Mouse (Mus musculus) neutrophil, adult 59 days (primary cell): ENCODE data around the gene Nudt19. TPM values are rescaled to one million over a fixed set of nuclear protein-coding genes. Genes with fewer than 3 reads are reported as not detected.

Experiments
- total RNA-seq, 2 experiments: library from RNA; stranded (reverse); gene quantifications; 1 replicate in 1 of 2; 2 replicates in 1 of 2; pipeline ENCODE4 v1.2.4; 2023

Gene Nudt19
- total RNA-seq = 10 to 100 TPM; 11.4 to 15.4 TPM

DNA sequence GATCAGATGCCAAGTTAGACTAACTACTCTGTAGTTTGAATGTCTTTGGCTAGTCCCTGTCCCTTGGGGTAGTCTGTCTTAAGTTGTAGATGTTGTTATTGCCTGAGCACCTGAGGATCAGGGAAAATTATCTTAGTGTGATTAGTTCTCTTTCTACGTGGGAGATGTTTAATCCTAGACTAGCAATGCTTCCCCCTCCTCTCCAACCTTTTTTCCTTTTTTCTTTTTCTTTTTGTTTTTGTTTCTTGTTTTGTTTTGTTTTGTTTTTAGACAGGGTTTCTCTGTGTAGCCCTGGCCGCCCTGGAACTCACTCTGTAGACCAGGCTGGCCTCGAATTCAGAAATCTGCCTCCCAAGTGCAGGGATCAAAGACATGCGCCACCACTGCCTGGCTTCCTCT lies at the start of gene Nudt19:
TSS of gene Nudt19 (minus strand) at position 100 of the 399 bp plus-strand sequence.

DNA sequence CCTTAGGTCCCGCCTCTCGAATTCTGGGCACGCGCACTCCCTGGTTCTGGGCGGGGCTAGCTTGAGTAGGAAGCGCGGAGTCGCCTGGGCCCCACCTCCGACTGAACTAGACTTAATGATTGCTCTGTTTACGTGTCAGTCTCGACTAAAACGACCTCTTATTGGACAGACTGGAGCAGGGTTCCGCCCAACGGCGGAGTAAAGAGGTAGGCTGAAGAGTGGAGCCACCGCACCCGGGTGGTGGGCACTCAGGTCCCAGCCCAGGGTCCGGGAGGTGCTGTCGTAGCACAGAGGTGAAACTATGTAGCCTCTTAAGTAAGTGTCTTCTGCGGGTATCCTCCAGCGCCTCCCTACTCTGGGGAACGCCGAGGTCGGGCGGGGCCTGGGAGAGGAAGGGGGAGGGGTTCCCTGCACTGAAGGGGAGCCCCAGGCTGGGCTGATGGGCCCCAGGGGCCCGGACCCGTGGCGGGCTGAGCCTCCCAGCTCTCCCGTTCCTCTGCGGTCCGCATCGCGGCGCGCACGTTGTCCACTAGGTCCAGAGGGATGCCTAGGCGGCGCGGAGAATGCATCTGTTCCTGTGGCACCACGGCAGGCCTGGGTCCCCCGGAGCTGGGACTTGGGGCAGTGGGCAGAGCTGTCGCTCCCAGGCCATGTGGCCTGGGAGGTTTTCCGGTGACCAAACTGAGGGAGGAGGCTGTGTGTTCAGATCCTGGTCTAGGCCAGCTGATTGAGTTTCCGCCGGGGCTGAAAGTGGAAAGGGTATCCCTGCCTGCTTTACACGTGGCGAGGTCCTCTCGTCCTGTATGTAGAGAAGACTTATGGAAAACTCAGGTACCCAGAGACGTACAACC lies 30.2 kb upstream of the Nudt19 start, which contains the start of gene Ankrd27:
TSS of gene Ankrd27 (plus strand) at position 190 of the 851 bp plus-strand sequence.

GRCm38 (mm10) chr7:35585191-35586054 lies 29.3 kb upstream of the Nudt19 start, which contains the start of gene Rgs9bp:
Gene Rgs9bp, minus strand, starts transcription at chr7:35585582.

GRCm38 (mm10) chr7:35537562-35537961 lies 18.5 kb downstream of the Nudt19 start, which contains the start of gene Tdrd12:
Gene Tdrd12, minus strand, starts transcription at chr7:35537745.

Other genes starting within 250 kb of the Nudt19 start
- gene Gpatch1, start 237.9 kb downstream of the Nudt19 start, total RNA-seq = 1 to 10 TPM; 4.9 to 7.1 TPM
- under 1 TPM in 1 of 2 experiments, not detected in 1; 0.38 TPM for gene Rhpn2, start 222.1 kb downstream of the Nudt19 start, total RNA-seq
- gene Faap24, start 159.5 kb downstream of the Nudt19 start, total RNA-seq = 1 to 10 TPM; 8.3 to 8.6 TPM
- 1 to 10 TPM; 7.0 to 9.7 TPM for gene Cep89, start 159.3 kb downstream of the Nudt19 start, total RNA-seq
- not detected for gene Slc7a9, start 107.5 kb downstream of the Nudt19 start, total RNA-seq
- not detected for gene Tdrd12, start 18.6 kb downstream of the Nudt19 start, total RNA-seq
- under 1 TPM; 0.20 to 0.36 TPM for gene Rgs9bp, start 29.3 kb upstream of the Nudt19 start, total RNA-seq
- gene Ankrd27, start 29.9 kb upstream of the Nudt19 start, total RNA-seq = 10 to 100 TPM; 31.6 to 31.7 TPM
- gene Pdcd5, start 91.2 kb upstream of the Nudt19 start, total RNA-seq = 10 to 100 TPM; 25.6 to 25.9 TPM
- 10 to 100 TPM; 20.6 to 31.9 TPM for gene Dpy19l3, start 198.2 kb upstream of the Nudt19 start, total RNA-seq
- gene Zfp507, start 246.7 kb upstream of the Nudt19 start, total RNA-seq = 1 to 10 TPM; 5.0 to 5.2 TPM